Mouse (Mus musculus) heart, adult 2 months (tissue): ENCODE measurements around the gene Foxn3. TPM values are rescaled to one million over a fixed set of nuclear protein-coding genes. Genes with fewer than 3 reads are reported as not detected.
A peak's percentile ranks its signal among the peaks of the same experiment; 100 is the strongest.

Experiments used
- DNase-seq, 2 experiments: peaks; one replicate each; pipeline ENCODE4 v3.0.0; 2021
- H3K27ac ChIP-seq: fragments of 200-600 bp; 2 replicates; pipeline ENCODE4 v1.8.1; 2022
- H3K27me3 ChIP-seq: fragments of 200-500 bp; 2 replicates; pipeline ENCODE4 v1.6.1; 2012; ENCODE audit warnings: mild to moderate bottlenecking, low read length, inconsistent platforms, mixed read lengths; ENCODE audit not compliant: control insufficient read depth, insufficient read depth
- H3K36me3 ChIP-seq: fragments of 200-500 bp; 2 replicates; pipeline ENCODE4 v1.6.1; 2012; ENCODE audit warnings: low read length, inconsistent platforms; ENCODE audit not compliant: control insufficient read depth, insufficient read depth
- H3K4me1 ChIP-seq: fragments of 200-500 bp; 2 replicates; pipeline ENCODE4 v1.6.1; 2011; ENCODE audit warnings: low read length; ENCODE audit not compliant: control insufficient read depth, insufficient read depth
- H3K4me3 ChIP-seq: fragments of 200-600 bp; 2 replicates; pipeline ENCODE4 v1.8.1; 2022
- H3K79me2 ChIP-seq: fragments of 200-500 bp; replicated peaks from 2 replicates; pipeline ENCODE4 v1.6.1; 2012; ENCODE audit warnings: mild to moderate bottlenecking, inconsistent platforms, low read length, moderate library complexity, mixed read lengths; ENCODE audit not compliant: control insufficient read depth, insufficient read depth
- H3K9ac ChIP-seq: fragments of 200-500 bp; 2 replicates; pipeline ENCODE4 v1.6.1; 2012; ENCODE audit warnings: low read depth, mild to moderate bottlenecking, control low read depth, inconsistent platforms, low read length, mixed read lengths
- CTCF ChIP-seq: fragments of 200-600 bp; IDR thresholded peaks from 2 replicates; pipeline ENCODE4 v1.8.1; 2022; ENCODE audit warnings: antibody characterized with exemption, mild to moderate bottlenecking, moderate library complexity
- EP300 ChIP-seq: fragments of 200-500 bp; IDR thresholded peaks from 2 replicates; pipeline ENCODE4 v1.6.1; 2011; ENCODE audit warnings: low read depth, low read length, control low read depth; ENCODE audit not compliant: insufficient read depth
- POLR2A ChIP-seq: fragments of 200-500 bp; IDR thresholded peaks from 2 replicates; pipeline ENCODE4 v1.6.1; 2011; ENCODE audit warnings: mild to moderate bottlenecking, low read depth, low read length, control low read depth; ENCODE audit not compliant: insufficient read depth
- WGBS: fragments of 180-500 bp; shearing (Covaris S2); methylation state at CpG from one replicate; pipeline ENCODE4 v1.1.7; 2018; 5-methylcytosine and 5-hydroxymethylcytosine counted together
- intact Hi-C: fragments of 180-260 bp; cut with DNase I; formaldehyde crosslinking; loops from one replicate; pipeline ENCODE4 v1.15.1; 2025
- polyA plus RNA-seq: library from polyadenylated mRNA; depleted of rRNA; stranded (reverse); fragments of >200 nt; gene quantifications from 2 replicates; pipeline ENCODE4 v1.2.3, GENCODE M21; 2012
- total RNA-seq, 2 experiments: library from RNA; stranded (reverse); gene quantifications; 2 replicates each; pipeline ENCODE4 v1.2.3; 2021

Foxn3 gene
- total and polyA plus RNA-seq, 3 experiments, result 28.1 to 117 (median 106) TPM

GRCm38 (mm10) chr12:99445018-99445674 lies 118.2 kb downstream of the Foxn3 start:
- intact Hi-C loops, result no loop called here
- no peaks in the 10 kb centered on the region for H3K4me1 ChIP-seq
- no peak overlapping the region for H3K27ac ChIP-seq
- H3K9ac ChIP-seq, result no peak overlapping the region
- WGBS, result 92% methylated on average over 6 of the region's 6 CpGs
- H3K27me3 ChIP-seq, result no peaks in the 10 kb centered on the region
- TF ChIP-seq CTCF (no peak), POLR2A (no peak), EP300 (no peak)
- no peak overlapping the region for H3K4me3 ChIP-seq
- no peaks in the 10 kb centered on the region for H3K36me3 ChIP-seq
- no peak for DNase-seq
- H3K79me2 ChIP-seq, result no peaks in the 10 kb centered on the region

GRCm38 (mm10) chr12:99442819-99443218 lies 120.6 kb downstream of the Foxn3 start:
- intact Hi-C loops, result no loop called here
- 98% methylated on average over 3 of the region's 3 CpGs for WGBS
- H3K9ac ChIP-seq, result no peak overlapping the region
- no peak overlapping the region for H3K27ac ChIP-seq
- no peak overlapping the region for H3K4me3 ChIP-seq
- DNase-seq, result no peak
- no peaks in the 10 kb centered on the region for H3K27me3 ChIP-seq
- H3K79me2 ChIP-seq, result no peaks in the 10 kb centered on the region; the same call in 1 of the 2 replicates
- TF ChIP-seq POLR2A (no peak), CTCF (no peak), EP300 (no peak)
- no peaks in the 10 kb centered on the region for H3K4me1 ChIP-seq
- H3K36me3 ChIP-seq, result no peaks in the 10 kb centered on the region

GRCm38 (mm10) chr12:99440953-99441352 lies 122.4 kb downstream of the Foxn3 start:
- WGBS, result 78% methylated on average over 4 of the region's 4 CpGs
- intact Hi-C loops, result no loop called here
- Histone ChIP-seq H3K9ac (no peak overlapping the region), H3K79me2 (no peaks in the 10 kb centered on the region; the same call in 1 of the 2 replicates), H3K4me3 (no peak overlapping the region), H3K36me3 (no peaks in the 10 kb centered on the region), H3K27me3 (no peaks in the 10 kb centered on the region), H3K27ac (no peak overlapping the region), H3K4me1 (no peaks in the 10 kb centered on the region)
- TF ChIP-seq CTCF (no peak), POLR2A (no peak), EP300 (no peak)
- no peak for DNase-seq

GRCm38 (mm10) chr12:99440022-99440421 lies 123.4 kb downstream of the Foxn3 start:
- intact Hi-C loops, result no loop called here
- Histone ChIP-seq H3K4me3 (no peak overlapping the region), H3K9ac (no peak overlapping the region), H3K79me2 (no peaks in the 10 kb centered on the region; the same call in 1 of the 2 replicates), H3K36me3 (no peaks in the 10 kb centered on the region), H3K4me1 (no peaks in the 10 kb centered on the region), H3K27me3 (no peaks in the 10 kb centered on the region), H3K27ac (no peak overlapping the region)
- no peak for DNase-seq
- no peak for TF ChIP-seq CTCF
- no peak for TF ChIP-seq EP300
- WGBS, result 40% methylated on average over 3 of the region's 3 CpGs

GRCm38 (mm10) chr12:99435189-99435588 lies 128.2 kb downstream of the Foxn3 start:
- Histone ChIP-seq H3K4me1 (peaks cover 5% of the 10 kb centered on the region), H3K27me3 (no peaks in the 10 kb centered on the region), H3K4me3 (no peak overlapping the region), H3K9ac (no peak overlapping the region), H3K79me2 (peaks cover 1% of the 10 kb centered on the region; the same call in 1 of the 2 replicates), H3K36me3 (peaks cover 5% of the 10 kb centered on the region), H3K27ac (no peak overlapping the region)
- no peak for DNase-seq
- TF ChIP-seq POLR2A, result no peak
- no peak for TF ChIP-seq CTCF
- no peak for TF ChIP-seq EP300
- intact Hi-C loops, result no loop called here
- WGBS, result 97% methylated on average over 4 of the region's 4 CpGs

GRCm38 (mm10) chr12:99433402-99433801 lies 130.0 kb downstream of the Foxn3 start:
- H3K79me2 ChIP-seq, result 0 out of 2 replicates have a peak, but pooled peaks cover 1% of the 10 kb centered on the region
- WGBS, result 69% methylated on average over 5 of the region's 5 CpGs
- no peak overlapping the region for H3K27ac ChIP-seq
- TF ChIP-seq POLR2A (no peak), CTCF (no peak), EP300 (no peak)
- no peak overlapping the region for H3K9ac ChIP-seq
- H3K4me3 ChIP-seq, result no peak overlapping the region
- peak in 1 of 2 experiments; percentile 25 for DNase-seq
- intact Hi-C loops, result no loop called here
- no peaks in the 10 kb centered on the region for H3K27me3 ChIP-seq
- peaks cover 5% of the 10 kb centered on the region for H3K4me1 ChIP-seq
- peaks cover 5% of the 10 kb centered on the region for H3K36me3 ChIP-seq
